Mouse (Mus musculus) MEL (cell line): Measurements from ENCODE around the gene Apbb2. TPM values are rescaled to one million over a fixed set of nuclear protein-coding genes. Genes with fewer than 3 reads are reported as not detected.

Experiments used
- DNase-seq: peaks from one replicate; pipeline ENCODE4 v3.0.0; 2011; ENCODE audit warnings: low read depth, low spot score
- H3K27ac ChIP-seq: 2 replicates; pipeline ENCODE4 v1.5.1; 2012; ENCODE audit warnings: low read depth, mild to moderate bottlenecking, control low read depth, low read length, moderate library complexity; ENCODE audit not compliant: control insufficient read depth
- H3K27me3 ChIP-seq, 2 experiments: fragments of 150-350 bp in 1 of 2; sonication (generic) in 1 of 2; 2 replicates each; pipeline ENCODE4 v1.6.1; 2012; ENCODE audit warnings: low read length in 2 of 2, mild to moderate bottlenecking in 2 of 2, improper control_type of control experiment in 1 of 2, moderate library complexity in 1 of 2; ENCODE audit not compliant: insufficient read depth in 2 of 2, control insufficient read depth in 1 of 2
- H3K36me3 ChIP-seq, 2 experiments: 2 replicates each; pipeline ENCODE4 v1.6.1; 2012 to 2014; ENCODE audit warnings: low read length in 2 of 2, improper control_type of control experiment in 1 of 2, inconsistent platforms in 1 of 2, mild to moderate bottlenecking in 1 of 2; ENCODE audit not compliant: insufficient read depth in 2 of 2, control insufficient read depth in 1 of 2
- H3K4me1 ChIP-seq, 2 experiments: fragments of 150-350 bp in 1 of 2; sonication (generic) in 1 of 2; 2 replicates each; pipeline ENCODE4 v1.6.1; 2012; ENCODE audit warnings: low read length in 2 of 2, improper control_type of control experiment in 1 of 2, mild to moderate bottlenecking in 1 of 2; ENCODE audit not compliant: insufficient read depth in 2 of 2, control insufficient read depth in 1 of 2
- H3K4me3 ChIP-seq, 2 experiments: fragments of 150-350 bp in 1 of 2; sonication (generic) in 1 of 2; 2 replicates each; pipeline ENCODE4 v1.5.1; 2012; ENCODE audit warnings: low read depth in 2 of 2, low read length in 2 of 2, mild to moderate bottlenecking in 2 of 2, moderate library complexity in 2 of 2, control low read depth in 1 of 2, improper control_type of control experiment in 1 of 2; ENCODE audit not compliant: control insufficient read depth in 1 of 2, insufficient read depth in 1 of 2
- H3K79me2 ChIP-seq: 2 replicates; pipeline ENCODE4 v1.6.1; 2012; ENCODE audit warnings: mild to moderate bottlenecking, low read length, moderate library complexity; ENCODE audit not compliant: control insufficient read depth, poor library complexity, insufficient read depth
- H3K9ac ChIP-seq: 2 replicates; pipeline ENCODE4 v1.6.1; 2012; ENCODE audit warnings: low read depth, mild to moderate bottlenecking, control low read depth, low read length, moderate library complexity; ENCODE audit not compliant: control insufficient read depth, poor library complexity, severe bottlenecking
- H3K9me3 ChIP-seq: fragments of 150-350 bp; sonication (generic); replicated peaks from 2 replicates; pipeline ENCODE4 v1.6.1; 2012; ENCODE audit warnings: mild to moderate bottlenecking, low read length, improper control_type of control experiment, moderate library complexity; ENCODE audit not compliant: insufficient read depth
- BHLHE40 ChIP-seq: IDR thresholded peaks from 2 replicates; pipeline ENCODE4 v1.6.1; 2012; ENCODE audit warnings: low read depth, mild to moderate bottlenecking, inconsistent platforms, low read length, improper control_type of control experiment, borderline replicate concordance
- CHD1 ChIP-seq: IDR thresholded peaks from 2 replicates; pipeline ENCODE4 v1.6.1; 2012; ENCODE audit warnings: low read depth, mild to moderate bottlenecking, inconsistent platforms, low read length, improper control_type of control experiment
- CHD2 ChIP-seq: IDR thresholded peaks from 2 replicates; pipeline ENCODE4 v1.6.1; 2011; ENCODE audit warnings: low read length, improper control_type of control experiment
- CTCF ChIP-seq, 3 experiments: IDR thresholded peaks in 2 of 3; conservative IDR thresholded peaks in 1 of 3; 2 replicates each; pipeline ENCODE4 v1.5.1; 2011 to 2012; ENCODE audit warnings: low read length in 3 of 3, low read depth in 2 of 3, mild to moderate bottlenecking in 2 of 3, improper control_type of control experiment in 1 of 3, inconsistent platforms in 1 of 3, mixed read lengths in 1 of 3, moderate library complexity in 1 of 3; ENCODE audit not compliant: control insufficient read depth in 1 of 3, insufficient read depth in 1 of 3, poor library complexity in 1 of 3, severe bottlenecking in 1 of 3
- EP300 ChIP-seq, 2 experiments: IDR thresholded peaks; 2 replicates each; pipeline ENCODE4 v1.6.1; 2011; ENCODE audit warnings: improper control_type of control experiment in 2 of 2, low read length in 2 of 2, low read depth in 1 of 2, mild to moderate bottlenecking in 1 of 2
- GATA1 ChIP-seq: IDR thresholded peaks from 2 replicates; pipeline ENCODE4 v1.6.1; 2011; ENCODE audit warnings: low read depth, low read length, improper control_type of control experiment
- HCFC1 ChIP-seq: IDR thresholded peaks from 2 replicates; pipeline ENCODE4 v1.6.1; 2012; ENCODE audit warnings: low read depth, mild to moderate bottlenecking, inconsistent platforms, low read length, improper control_type of control experiment, moderate library complexity
- KAT2A ChIP-seq: conservative IDR thresholded peaks from 2 replicates; pipeline ENCODE4 v1.6.1; 2012; ENCODE audit warnings: low read depth, low read length, improper control_type of control experiment, inconsistent platforms
- MAZ ChIP-seq: IDR thresholded peaks from 2 replicates; pipeline ENCODE4 v1.6.1; 2012; ENCODE audit warnings: low read depth, mild to moderate bottlenecking, inconsistent platforms, low read length, improper control_type of control experiment
- MXI1 ChIP-seq: IDR thresholded peaks from 2 replicates; pipeline ENCODE4 v1.6.1; 2011; ENCODE audit warnings: mild to moderate bottlenecking, low read depth, low read length, improper control_type of control experiment
- MYC ChIP-seq: IDR thresholded peaks from 2 replicates; pipeline ENCODE4 v1.6.1; 2011; ENCODE audit warnings: low read depth, mild to moderate bottlenecking, low read length, improper control_type of control experiment, moderate library complexity
- NELFE ChIP-seq: IDR thresholded peaks from 2 replicates; pipeline ENCODE4 v1.6.1; 2011; ENCODE audit warnings: low read depth, low read length, improper control_type of control experiment
- POLR2A ChIP-seq, 2 experiments: IDR thresholded peaks; 2 replicates each; pipeline ENCODE4 v1.6.1; 2011 to 2012; ENCODE audit warnings: low read length in 2 of 2, mild to moderate bottlenecking in 2 of 2, control low read depth in 1 of 2, improper control_type of control experiment in 1 of 2, low read depth in 1 of 2, moderate library complexity in 1 of 2; ENCODE audit not compliant: control insufficient read depth in 1 of 2, insufficient read depth in 1 of 2, poor library complexity in 1 of 2
- RAD21 ChIP-seq: IDR thresholded peaks from 2 replicates; pipeline ENCODE4 v1.6.1; 2011; ENCODE audit warnings: mild to moderate bottlenecking, low read depth, low read length, improper control_type of control experiment
- RCOR1 ChIP-seq: IDR thresholded peaks from 2 replicates; pipeline ENCODE4 v1.6.1; 2012; ENCODE audit warnings: low read depth, mild to moderate bottlenecking, inconsistent platforms, low read length, improper control_type of control experiment
- TAL1 ChIP-seq: IDR thresholded peaks from 2 replicates; pipeline ENCODE4 v1.6.1; 2012; ENCODE audit warnings: mild to moderate bottlenecking, inconsistent platforms, low read length, moderate library complexity, mixed read lengths
- TBP ChIP-seq: IDR thresholded peaks from 2 replicates; pipeline ENCODE4 v1.8.0; 2011; ENCODE audit warnings: low read depth, low read length, improper control_type of control experiment
- TCF12 ChIP-seq: IDR thresholded peaks from 2 replicates; pipeline ENCODE4 v1.6.1; 2014; ENCODE audit warnings: low read depth, mild to moderate bottlenecking, inconsistent platforms, low read length, improper control_type of control experiment, moderate library complexity
- UBTF ChIP-seq: IDR thresholded peaks from 2 replicates; pipeline ENCODE4 v1.6.1; 2012; ENCODE audit warnings: low read depth, mild to moderate bottlenecking, inconsistent platforms, low read length, improper control_type of control experiment, moderate library complexity, borderline replicate concordance; ENCODE audit not compliant: insufficient read depth
- USF1 ChIP-seq: IDR thresholded peaks from 2 replicates; pipeline ENCODE4 v1.6.1; 2014; ENCODE audit warnings: low read depth, mild to moderate bottlenecking, inconsistent platforms, low read length, improper control_type of control experiment, moderate library complexity
- ZC3H11A ChIP-seq: IDR thresholded peaks from 2 replicates; pipeline ENCODE4 v1.6.1; 2012; ENCODE audit warnings: low read depth, mild to moderate bottlenecking, inconsistent platforms, low read length, improper control_type of control experiment
- ZKSCAN1 ChIP-seq: IDR thresholded peaks from 2 replicates; pipeline ENCODE4 v1.6.1; 2012; ENCODE audit warnings: low read depth, mild to moderate bottlenecking, inconsistent platforms, low read length, improper control_type of control experiment, moderate library complexity
- ZMIZ1 ChIP-seq: IDR thresholded peaks from 2 replicates; pipeline ENCODE4 v1.6.1; 2012; ENCODE audit warnings: low read depth, mild to moderate bottlenecking, inconsistent platforms, low read length, improper control_type of control experiment, moderate library complexity
- polyA plus RNA-seq, 2 experiments: library from polyadenylated mRNA; stranded (reverse) in 1 of 2; unstranded in 1 of 2; fragments of >175 nt in 1 of 2; fragments of >200 nt in 1 of 2; gene quantifications; 2 replicates each; pipeline versions ENCODE4 v1.2.1 to v1.2.4; 2012; ENCODE audit warnings: low replicate concordance in 2 of 2, low read depth in 1 of 2; ENCODE audit not compliant: insufficient read length in 2 of 2, insufficient read depth in 1 of 2, missing spikeins in 1 of 2
- total RNA-seq: library from RNA; depleted of rRNA; stranded (reverse); fragments of 300-350 nt; gene quantifications from 2 replicates; pipeline ENCODE4 v1.2.3, GENCODE M21; 2012; rRNA removed

The Apbb2 gene
- total and polyA plus RNA-seq, 3 experiments = not detected

- no peaks in the 10 kb centered on the region for H3K79me2 ChIP-seq
- H3K4me3 ChIP-seq = no peak overlapping the region
- H3K4me1 ChIP-seq = no peaks in the 10 kb centered on the region
- no peaks in the 10 kb centered on the region for H3K36me3 ChIP-seq
- H3K9me3 ChIP-seq = no peaks in the 10 kb centered on the region
- no peaks in the 10 kb centered on the region for H3K27me3 ChIP-seq
- H3K27ac ChIP-seq = no peak overlapping the region
- no peak for DNase-seq
- TF ChIP-seq MXI1 (no peak), ZMIZ1 (no peak), ZC3H11A (no peak), TCF12 (no peak), MYC (no peak), POLR2A (IDR thresholded peaks at IDR 0.05; ENCODE audit: control insufficient read depth in 1 of 2, insufficient read depth in 1 of 2, low read depth in 1 of 2, low read length in 2 of 2, poor library complexity in 1 of 2) (no peak), UBTF (no peak), CHD2 (no peak), USF1 (no peak), RCOR1 (no peak), TAL1 (no peak), BHLHE40 (no peak), ZKSCAN1 (no peak), TBP (no peak), CHD1 (no peak), EP300 (IDR thresholded peaks at IDR 0.05; ENCODE audit: low read depth in 1 of 2, low read length in 2 of 2) (no peak), MAZ (no peak)
- H3K9ac ChIP-seq = no peak overlapping the region
These were observed 363.5 kb downstream of the Apbb2 start for GRCm38 (mm10) chr5:66255044-66255443.

- H3K4me3 ChIP-seq = no peak overlapping the region
- TF ChIP-seq HCFC1 (no peak), TCF12 (no peak), GATA1 (no peak), RAD21 (no peak), NELFE (no peak), USF1 (no peak), CHD2 (no peak), KAT2A (no peak), CTCF (IDR thresholded peaks at IDR 0.05 in 2 of 3, conservative IDR thresholded peaks at IDR 0.05 in 1 of 3; ENCODE audit: control insufficient read depth in 1 of 3, insufficient read depth in 1 of 3, low read depth in 2 of 3, low read length in 3 of 3, poor library complexity in 1 of 3, severe bottlenecking in 1 of 3) (no peak)
- TF ChIP-seq, all 39 proteins: peak for 0
- Histone ChIP-seq H3K4me1 (no peaks in the 10 kb centered on the region), H3K36me3 (no peaks in the 10 kb centered on the region), H3K27me3 (no peaks in the 10 kb centered on the region), H3K9me3 (no peaks in the 10 kb centered on the region), H3K79me2 (no peaks in the 10 kb centered on the region), H3K9ac (no peak overlapping the region), H3K27ac (no peak overlapping the region)
- DNase-seq = no peak
These were observed 365.4 kb downstream of the Apbb2 start for GRCm38 (mm10) chr5:66253219-66253618.

Other genes starting within 250 kb of the Apbb2 start
- gene Uchl1, start 57.3 kb upstream of the Apbb2 start, total RNA-seq = not detected in 2 replicates
- gene Uchl1, start 57.3 kb upstream of the Apbb2 start, polyA plus RNA-seq = not detected
- not detected in 2 replicates for gene Limch1, start 127.0 kb upstream of the Apbb2 start, total RNA-seq
- gene Limch1, start 127.0 kb upstream of the Apbb2 start, polyA plus RNA-seq = not detected